Mouse (Mus musculus) neural tube, embryonic 10.5 days (tissue): ENCODE results near the gene Rxylt1.
A peak's percentile ranks its signal among the peaks of the same experiment; 100 is the strongest.

ENCODE experiments used
- DNase-seq: peaks from one replicate; pipeline ENCODE4 v3.0.0-alpha.2; 2017; ENCODE audit warnings: low spot score; ENCODE audit errors: extremely low spot score

The Rxylt1 gene

DNA sequence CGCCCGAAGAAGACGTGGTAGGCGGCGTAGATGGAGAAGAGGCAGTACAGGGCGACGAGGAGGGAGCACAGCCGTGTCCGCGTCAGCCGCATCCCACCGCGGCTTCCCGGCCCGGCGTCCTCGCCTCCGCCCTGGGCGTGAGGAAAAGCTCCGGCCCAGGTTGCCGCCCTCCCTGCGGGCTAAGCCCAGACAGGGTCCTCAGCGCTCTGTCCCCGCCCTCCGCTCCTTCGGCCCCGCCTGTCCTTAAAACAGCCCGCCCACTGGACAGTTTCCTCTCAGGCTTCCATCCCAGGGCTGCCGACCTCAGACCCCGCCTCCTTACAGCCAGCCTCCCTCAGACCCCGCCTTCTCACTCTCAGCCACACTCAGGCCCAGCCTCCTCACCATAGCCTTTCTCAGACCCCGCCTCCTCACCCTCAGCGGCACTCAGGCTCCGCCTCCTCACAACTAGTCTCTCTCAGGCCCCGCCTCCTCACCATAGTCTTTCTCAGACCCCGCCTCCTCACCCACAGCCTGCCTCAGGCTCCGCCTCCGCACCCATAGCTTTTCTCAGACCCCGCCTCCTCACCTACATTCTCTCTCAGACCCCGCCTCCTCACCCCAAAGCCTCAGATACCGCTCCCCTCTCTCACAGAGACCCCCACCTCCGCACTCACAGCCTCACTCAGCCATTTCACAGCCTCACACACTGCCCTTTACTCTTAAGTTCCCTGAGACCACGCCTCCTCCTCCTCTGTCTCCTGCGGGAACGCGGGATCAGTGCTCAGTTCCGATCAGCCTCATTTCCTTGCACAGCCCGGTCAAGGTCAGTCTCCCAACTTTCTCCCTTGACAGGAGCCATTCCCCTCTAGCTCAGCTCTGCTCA is at the start of gene Rxylt1:
TSS of gene Rxylt1 (minus strand) at position 392 of the 865 bp plus-strand sequence.
- peak; percentile 92 for DNase-seq

DNA sequence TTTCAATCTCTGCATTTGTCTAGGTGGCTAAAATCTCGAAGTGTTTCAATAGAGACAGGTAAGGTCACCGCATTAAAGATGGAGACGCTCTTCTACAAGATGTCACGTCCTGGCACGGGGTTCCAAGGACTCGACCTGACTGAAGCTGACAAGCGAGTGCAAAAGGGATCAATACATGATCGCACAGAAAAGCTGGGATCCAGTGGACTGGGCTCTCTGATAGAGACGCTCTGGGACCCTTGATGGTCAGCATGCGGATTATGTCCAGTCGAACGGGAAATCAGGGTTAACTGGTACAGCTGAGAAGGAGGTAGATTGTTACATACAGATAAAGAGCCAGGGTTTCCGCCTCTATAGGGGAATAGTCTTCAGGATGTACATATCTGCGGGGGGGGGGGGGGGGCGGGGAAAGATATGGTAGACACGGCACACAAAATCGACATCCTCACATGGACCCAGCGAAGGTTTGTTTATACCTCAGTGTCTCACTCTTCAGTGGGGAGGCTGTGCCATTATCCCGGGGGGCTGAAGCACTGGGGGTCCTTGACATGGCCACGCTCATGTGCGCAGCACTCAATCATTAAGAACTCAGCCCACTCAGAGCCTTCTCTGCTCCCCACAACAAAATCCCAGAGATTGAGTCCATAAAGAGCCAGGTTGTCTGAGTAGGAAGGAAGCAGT is 24.3 kb upstream of the Rxylt1 start:
- no peak for DNase-seq

DNA sequence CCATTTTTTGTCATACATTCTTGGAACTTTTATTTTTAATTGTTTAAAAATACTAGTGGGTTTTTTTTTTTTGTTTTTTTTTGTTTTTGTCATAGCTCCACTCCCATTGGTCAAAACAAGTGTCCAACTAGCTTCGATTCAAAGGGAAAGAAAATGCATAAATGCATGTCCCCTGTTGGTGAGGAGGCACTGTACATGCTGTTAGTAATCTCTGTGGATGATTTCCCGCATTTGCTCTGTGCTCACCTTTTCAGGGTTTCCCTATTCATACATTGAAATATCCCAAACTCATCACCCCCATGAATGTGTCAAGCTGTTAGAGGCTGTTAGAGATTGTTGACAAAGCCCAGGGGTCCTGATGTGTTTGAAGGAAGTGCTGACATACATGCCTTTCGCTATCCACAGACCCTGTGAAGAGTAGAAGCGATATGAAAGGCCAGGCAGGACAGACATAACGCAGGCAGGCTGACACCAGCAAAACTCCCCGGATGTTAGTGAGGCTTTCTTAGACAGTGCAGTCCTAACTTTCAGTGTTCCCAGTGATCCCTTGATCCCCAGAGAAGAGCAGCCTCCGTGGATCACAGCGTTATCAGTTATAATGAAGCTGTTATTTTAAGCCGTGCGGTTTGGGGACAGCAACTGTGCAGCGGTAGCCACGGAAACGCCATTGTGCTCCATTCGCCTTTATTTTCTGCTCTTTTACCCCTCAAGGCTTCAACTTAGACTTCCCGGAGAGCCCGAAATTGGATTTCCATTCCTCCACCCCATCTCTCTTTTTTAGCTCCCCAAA is 23.5 kb upstream of the Rxylt1 start:
- no peak for DNase-seq

DNA sequence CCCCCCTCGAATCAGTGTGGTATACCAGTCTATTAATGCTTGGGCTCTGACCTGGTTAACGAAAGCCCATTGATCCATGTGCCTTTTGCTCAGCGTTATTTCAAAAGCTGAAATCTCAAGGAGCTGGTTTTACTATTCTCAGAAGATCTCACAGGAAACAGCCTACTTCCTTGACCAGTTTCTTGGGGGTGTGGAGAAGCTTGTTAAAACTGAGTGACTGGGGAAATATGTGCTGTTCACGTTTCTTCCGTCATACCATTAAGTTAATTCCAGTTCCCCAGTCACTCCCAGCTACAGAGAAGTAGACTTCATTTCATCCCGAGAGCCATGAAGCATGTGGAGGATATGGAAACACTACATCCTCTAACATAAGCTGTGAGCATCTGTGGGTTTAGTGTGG is 22.3 kb upstream of the Rxylt1 start:
- no peak for DNase-seq

DNA sequence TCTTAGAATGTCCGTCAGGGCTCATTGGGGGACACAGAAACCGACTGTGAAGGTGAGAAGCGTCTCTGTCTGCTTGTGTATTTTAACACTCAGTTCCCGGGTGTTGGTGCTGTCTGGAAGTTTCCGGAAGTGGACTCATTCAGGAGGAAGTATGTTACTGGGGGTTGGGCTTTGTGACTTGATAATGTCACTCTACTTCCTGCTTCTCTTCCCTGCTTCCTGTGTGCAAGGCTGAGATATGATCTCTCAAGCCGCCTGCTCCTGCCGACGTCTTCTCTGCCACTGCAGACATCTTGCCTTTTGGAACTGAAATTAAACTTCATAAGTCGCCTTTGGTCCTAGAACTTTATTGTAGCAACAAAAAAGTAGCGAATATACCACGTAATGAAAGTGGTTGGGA is 19.5 kb upstream of the Rxylt1 start:
- DNase-seq, result no peak

DNA sequence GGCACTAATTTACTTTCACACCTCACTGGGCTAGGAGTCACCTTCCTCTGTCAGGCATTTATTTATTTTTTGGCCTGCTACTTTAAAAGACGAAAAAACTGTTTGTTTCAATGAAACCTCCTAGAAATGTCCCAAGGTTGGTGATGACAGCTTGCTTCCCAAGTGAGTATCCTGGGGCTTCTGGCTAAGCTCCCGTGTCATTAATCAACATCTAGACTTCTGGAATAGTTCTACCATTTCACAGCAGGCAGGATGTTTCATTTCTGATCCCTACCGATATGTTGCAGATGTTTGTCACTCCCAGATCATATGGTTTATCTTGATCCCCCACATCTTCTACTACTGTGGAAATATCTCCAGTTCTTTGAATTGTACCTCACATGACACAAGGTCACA is 9.5 kb upstream of the Rxylt1 start:
- no peak for DNase-seq

DNA sequence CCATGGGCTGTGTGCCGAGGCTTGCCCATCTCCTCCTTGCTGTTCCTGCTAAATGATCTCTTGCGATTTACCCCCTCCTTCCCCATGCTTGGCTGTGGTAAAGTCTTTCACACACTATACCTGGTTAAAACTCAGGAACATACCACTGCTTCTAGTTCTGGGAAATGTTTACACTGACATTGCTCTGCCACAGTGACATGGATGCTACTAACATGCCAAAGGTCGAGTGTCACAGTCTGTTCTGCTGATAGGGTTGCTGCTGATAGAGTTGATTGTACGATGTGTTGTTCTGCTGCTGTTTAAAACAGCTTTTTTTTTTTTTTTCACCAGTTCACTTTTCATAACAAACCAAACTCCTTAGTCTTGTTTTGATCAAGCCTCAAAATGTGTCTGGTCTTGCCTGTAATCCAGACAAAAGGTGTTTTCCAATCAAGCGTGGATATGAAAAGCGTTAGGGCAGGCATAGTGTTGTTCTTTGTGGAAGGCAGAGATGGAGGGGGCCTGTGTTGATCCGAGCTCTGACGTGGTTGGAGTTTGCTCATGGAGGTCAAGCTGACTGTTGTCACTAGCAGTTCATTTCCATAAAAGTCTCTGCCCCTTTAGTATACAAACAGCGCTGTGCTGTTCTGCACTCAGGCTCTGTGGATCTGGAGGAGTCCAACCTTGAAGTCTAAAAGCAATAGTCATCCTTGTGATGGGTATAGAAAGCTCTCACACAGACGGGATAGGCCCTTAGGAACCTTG is 8.9 kb upstream of the Rxylt1 start:
- no peak for DNase-seq

DNA sequence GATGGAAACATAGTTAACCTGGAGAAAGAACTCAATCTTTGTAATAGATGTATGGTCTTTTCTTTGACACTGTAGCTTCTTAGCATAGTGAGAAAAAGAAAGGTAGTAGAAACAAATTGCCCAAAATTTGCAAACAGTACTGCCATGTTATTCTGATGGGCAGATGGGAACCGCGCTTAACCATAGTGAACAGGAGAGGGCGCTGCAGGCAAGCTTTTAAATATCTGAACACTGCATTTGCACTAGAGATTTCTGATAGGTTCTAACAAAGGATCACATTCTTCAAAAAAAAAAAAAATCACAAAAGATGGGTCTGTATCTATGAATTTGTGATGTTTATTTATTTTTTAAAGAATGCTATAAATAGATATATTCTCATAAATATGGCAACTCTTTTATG is 8.2 kb upstream of the Rxylt1 start:
- DNase-seq, result peak; percentile 47

DNA sequence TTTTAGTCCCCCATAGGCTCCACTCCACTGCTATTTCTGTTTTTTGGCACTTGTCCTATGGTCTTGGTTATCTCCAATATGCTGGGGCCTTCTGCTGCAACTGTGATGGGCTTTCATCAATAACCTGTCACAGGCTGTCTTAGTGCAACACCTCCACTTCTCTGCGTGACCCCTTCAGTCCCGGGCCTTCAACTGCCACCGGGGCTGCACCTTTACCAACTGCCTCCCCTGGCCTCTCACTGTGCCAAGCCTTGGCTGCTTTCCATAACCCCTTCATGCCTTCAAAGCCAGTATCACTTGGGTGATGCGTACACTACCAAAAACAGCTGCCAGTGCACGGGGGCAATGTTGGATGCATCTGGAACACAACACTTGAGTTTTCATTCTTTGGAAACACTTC is 5.5 kb upstream of the Rxylt1 start:
- DNase-seq, result no peak

DNA sequence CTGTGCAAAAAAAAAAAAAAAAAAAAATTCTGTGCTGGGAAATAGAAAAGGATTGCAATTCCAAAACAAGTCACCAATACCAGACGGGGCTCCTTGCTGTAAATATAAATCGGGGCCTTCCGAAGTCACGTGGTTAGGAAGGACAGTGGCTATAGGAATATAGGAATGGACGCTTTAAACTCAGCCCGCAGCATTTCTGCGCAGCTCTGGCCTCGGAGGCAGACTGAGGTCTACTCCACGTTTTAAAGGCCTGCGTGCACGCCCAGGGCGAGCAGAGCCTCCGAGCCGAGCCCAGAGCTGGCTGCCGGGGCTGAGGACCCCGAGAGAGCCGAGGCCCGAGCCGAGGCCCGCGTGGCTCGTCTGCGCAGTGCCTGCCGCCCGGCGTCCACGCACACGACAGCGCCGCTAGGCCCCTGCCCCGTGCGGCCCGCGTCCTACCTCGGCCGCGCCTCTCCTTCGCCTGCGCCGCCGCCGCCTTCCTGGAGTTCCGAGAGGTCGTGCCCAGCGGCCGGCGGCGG is 650 bp downstream of the Rxylt1 start:
- DNase-seq, result peak; percentile 83

DNA sequence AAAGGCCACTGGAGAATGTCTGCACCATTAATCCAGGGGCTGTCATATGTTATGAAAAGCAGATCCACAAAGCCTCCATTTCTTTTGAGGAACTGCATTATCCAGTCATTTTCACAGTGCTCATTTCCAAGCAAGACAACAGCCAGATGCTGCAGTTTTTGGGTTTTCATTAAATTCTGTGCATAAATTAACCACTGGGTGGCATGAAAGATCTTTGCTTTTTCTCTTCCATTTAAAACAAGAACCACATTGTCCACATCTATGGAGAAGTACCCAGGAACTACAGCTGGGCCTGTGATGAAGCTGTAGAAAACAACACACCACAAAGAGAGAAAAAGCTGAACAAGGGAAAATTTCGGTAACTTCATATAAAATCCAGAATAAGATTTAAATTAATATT is 6.7 kb downstream of the Rxylt1 start:
- DNase-seq, result no peak

DNA sequence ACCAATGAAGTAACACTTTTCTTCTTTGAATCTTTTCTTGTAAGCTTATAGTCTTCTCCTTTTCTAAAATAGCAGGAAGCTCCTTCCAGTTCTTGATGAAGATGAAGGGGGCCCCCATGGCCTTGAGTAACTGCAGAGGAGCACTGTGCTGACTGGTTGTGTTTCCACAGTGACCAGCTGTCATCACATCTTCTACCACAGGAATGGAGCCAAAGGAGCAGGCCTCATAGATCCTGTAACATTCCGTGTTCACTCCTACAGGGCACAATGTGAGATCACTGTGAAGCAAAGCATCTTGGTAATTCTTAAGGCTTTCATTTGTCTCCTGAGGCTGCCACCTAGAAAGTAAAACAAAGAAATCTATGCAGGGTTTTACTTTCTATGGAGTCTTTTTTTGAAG is 15.8 kb downstream of the Rxylt1 start:
- no peak for DNase-seq

DNA sequence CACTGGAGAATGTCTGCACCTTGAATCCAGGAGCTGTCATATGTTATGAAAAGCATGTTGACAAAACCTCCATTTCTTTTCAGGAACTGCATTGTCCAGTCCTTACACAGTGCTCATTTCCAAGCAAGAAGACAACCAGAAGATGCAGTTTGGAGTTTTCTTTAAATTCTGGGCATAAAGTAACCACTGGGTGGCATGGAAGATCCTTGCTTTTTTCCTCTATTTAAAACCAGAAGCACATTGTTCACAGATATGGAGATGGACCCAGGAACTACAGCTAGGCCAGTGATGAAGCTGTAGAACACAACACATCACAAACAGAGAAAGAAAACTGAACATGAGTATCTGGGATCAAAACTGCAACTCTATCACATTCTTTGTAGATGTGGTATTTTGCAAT is 28.0 kb downstream of the Rxylt1 start:
- DNase-seq, result no peak

DNA sequence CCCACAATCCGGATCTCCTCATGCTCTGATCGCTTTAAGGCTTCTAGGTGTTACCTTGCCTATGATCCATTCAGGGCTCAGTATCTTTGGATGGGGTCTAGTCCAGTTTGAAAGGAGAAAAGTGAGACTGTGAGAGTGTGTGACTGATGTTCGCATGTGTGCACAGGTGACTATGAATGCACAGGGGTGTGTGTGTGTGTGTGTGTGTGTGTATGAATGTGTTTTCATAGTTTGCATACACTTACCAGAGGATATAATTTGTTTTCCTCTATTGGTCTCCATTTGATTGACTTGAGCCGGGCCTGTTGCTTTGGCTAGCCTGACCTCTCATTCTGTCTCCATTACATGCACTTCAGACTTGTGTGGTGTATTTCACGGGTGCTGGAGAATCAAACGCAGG is 41.3 kb downstream of the Rxylt1 start:
- DNase-seq, result no peak

DNA sequence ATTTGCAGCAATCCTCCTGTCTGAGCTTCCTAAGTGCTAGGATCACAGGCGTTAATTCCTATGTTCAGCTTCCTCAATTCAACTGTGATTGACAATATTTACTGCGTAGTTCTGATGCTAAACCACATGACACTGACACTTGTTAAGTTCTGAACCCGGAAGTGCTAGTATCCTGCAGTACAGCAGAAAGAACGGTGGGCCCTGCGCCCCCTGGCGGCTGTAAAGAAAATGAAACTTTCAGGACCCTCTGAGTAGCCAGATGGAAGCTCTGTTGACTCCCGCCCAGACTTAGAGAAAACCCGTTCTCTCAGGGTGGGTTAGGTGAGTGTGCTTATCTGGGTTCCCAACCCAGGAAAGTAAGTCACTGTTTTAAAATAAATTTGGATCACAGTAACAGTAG is 42.6 kb downstream of the Rxylt1 start:
- DNase-seq, result peak; percentile 75

DNA sequence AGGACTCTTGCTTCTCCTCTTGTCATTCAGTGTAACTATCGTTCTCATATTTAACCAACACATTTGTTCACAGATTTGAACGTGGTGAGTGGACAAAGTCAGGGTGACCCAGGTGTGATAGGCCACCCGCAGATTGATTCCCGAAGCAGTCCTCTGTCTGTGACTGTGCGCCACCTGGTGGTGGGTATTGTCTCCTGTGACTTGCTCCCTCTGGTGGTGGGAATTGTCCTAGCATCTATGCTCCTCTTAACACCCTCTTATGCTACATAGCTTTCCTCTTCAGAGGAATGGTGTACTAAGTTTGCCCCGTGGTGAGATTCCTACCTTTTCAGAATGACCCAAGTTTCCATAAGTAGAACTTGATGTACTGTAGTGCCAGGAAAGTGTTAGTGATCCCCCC is 45.3 kb downstream of the Rxylt1 start:
- peak; percentile 86 for DNase-seq

DNA sequence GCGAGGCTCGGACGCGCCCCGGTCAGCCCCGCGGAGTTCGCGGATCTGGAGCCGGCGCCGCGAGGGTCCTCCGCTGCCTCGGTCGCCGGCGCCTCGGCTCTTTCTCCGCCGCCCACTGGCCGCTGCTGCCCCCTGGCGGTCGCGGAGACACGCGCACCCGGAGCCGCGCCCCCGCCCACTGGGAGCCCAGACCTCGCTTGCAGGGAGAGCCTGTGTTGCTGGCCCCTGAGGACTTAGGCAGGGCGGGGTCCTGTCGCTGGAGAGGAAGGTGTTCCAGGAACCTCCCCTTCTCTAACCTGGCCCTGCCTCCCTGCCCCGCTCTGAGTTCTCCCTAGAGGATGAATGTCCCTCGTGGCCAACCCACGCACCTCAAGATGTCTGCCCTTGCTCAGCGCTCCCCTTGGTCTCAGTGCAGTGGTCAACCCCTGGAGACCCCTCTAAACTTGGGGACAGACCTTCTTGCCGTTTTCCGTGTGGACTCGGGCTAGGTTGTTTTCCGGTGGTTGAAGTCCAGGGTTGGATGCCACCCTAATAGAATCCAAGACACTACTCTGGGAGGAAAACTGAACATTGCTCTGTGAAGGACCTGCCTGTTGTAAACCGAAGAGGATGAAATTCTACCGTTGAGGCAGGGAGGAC is 49.3 kb downstream of the Rxylt1 start:
- DNase-seq, result peak; percentile 93

DNA sequence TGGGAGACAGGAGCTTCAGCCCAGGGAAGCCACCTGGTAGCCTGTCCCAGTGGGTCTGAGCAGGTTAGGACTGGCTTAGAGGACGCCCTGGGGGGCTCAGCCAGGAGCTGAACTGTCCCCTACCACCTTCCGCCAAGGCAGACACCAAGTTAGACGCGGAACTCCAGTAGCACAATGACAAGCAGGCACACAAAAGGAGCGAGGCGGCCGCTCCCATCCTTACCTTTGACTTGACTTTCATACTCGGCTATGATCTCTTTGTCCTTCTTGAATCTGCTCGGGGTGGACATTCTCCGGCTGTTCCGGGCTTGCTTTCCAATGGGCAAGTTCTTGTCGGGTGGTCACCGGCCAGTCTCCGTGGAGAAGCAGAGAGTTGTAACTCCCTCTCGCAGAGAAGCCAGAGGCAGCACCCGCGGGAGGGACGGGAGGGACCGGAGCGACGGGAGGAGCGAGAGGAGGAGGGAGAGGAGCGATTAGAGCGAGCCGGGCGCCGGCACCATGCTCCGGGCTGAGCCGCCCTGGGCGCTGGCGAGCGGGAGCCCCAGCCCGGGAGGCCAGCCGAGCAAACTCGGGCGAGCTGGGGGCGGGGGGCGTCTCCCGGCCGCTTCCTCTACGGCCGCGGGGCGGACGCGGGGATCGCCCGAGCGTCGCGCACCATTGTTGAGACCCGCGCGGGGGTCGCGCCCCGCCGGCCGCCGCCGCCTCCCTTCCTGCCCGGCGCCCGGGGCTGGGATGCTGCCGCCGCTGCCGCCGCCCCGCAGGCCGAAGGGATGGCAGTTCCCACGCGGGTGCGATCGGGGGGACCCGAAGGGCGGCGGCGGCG is 50.1 kb downstream of the Rxylt1 start, which contains the start of gene Srgap1:
TSS of gene Srgap1 (minus strand) at position 412 of the 823 bp plus-strand sequence.
- DNase-seq, result peak; percentile 84

DNA sequence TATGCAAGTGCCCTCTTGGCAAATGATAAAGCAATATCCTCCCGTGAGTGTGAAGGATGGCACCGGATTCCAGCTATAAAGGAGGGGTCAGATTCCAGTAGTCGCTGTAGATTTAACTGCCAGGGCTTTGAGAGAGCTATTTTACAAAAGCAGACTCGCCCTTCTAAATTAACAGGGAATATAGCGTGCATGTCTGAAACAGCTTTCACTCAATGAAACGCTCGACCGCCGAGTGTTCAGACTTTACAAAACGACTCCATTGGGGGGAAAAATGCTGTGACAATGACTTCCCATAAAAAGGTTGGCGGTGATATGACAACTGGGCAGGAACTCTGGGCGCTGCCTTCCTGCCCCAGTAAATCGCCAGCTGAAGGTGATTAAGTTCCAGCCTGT is 50.7 kb downstream of the Rxylt1 start:
- no peak for DNase-seq

DNA sequence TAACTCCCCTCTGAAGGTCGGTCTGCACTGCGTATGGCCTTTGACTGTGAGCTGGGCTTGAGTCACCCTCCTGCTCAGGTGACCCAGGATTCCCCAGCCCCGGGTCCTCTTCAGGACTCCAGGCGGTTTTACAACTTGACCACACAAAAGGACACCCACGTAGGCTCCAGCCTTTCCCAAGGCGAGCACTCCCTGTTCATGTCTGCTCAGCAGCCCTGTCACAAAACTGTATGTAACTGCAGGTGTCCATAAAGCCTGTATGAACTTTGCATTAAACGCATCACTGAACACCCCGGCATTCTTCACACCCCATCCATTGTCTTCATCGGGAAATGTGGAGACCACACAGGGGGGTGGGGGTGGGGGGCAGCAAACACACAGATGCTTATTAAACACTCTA is 51.2 kb downstream of the Rxylt1 start:
- peak; percentile 34 for DNase-seq
